Comparison of ENCODE assay signal across 8 mouse cellular contexts in genomic region chr19:7066034-7066827, GRCm38 (mm10). TPM values are rescaled to one million over a fixed set of nuclear protein-coding genes. Genes with fewer than 3 reads are reported as not detected.
DNase-seq lines count a peak whose midpoint lies in the region; ATAC-seq lines count a peak whose summit lies in the region.

No protein-coding gene starts in this region.

- H3K4me1 ChIP-seq in erythroblast, embryonic 14.5 days (ENCODE audit: control insufficient read depth): peaks cover 53% of the 10 kb centered on the region

- peak overlapping the region; percentile 9 for H3K4me3 ChIP-seq in erythroblast, embryonic 14.5 days (replicated peaks)

- no peaks in the 10 kb centered on the region for H3K36me3 ChIP-seq in erythroblast, embryonic 14.5 days (ENCODE audit: control insufficient read depth)

- H3K9me3 ChIP-seq in erythroblast, embryonic 14.5 days (ENCODE audit: control insufficient read depth, low read length): no peaks in the 10 kb centered on the region

- DNase-seq in Muller cell, postnatal 12 days (ENCODE audit: inconsistent ontology term): peak; percentile 67
- DNase-seq in gastrocnemius, postnatal 14 days: peak; percentile 74
- peak; percentile 80 for DNase-seq in kidney, adult 11 months
- peak; percentile 31 for DNase-seq in lung, postnatal 14 days
- peak; percentile 75 to 82 for DNase-seq in thymus, adult 18-20 months
- DNase-seq in layer of hippocampus, adult 9-11 months: no peak

- ATAC-seq in erythroblast, adult 5-6 weeks (replicated peaks; ENCODE audit: low FRiP score, poor library complexity, severe bottlenecking): no peak

- H3K27me3 ChIP-seq in erythroblast, embryonic 14.5 days (ENCODE audit: control insufficient read depth): peaks cover 42% of the 10 kb centered on the region

- intact Hi-C loops in gastrocnemius, postnatal 14 days (cut with DNase I; ENCODE audit: low total_unique reads): loop anchor here (2.0 kb wide), 1 partner anchor 131 kb away; no protein-coding TSS in a partner anchor

RNA-seq across cellular contexts. Expression of gene Macrod1, which starts 9.6 kb away (rescaled TPM):
- polyA plus RNA-seq in erythroblast, embryonic 14.5 days (2012): 1.3 and 2.0 TPM in 2 replicates
- total RNA-seq in erythroblast, adult 5-6 weeks (2015; ENCODE audit: low replicate concordance): 0.77 and 4.2 TPM in 2 replicates
- 0.94 TPM in 1 of 2 replicates, not detected in the other for total RNA-seq in erythroblast, adult 5-6 weeks (2017; ENCODE audit: low replicate concordance)
- 100 to 1,000 TPM; 187 to 192 TPM for total RNA-seq in gastrocnemius, postnatal 14 days (2021)

RNA-seq across cellular contexts. Expression of gene Stip1, which starts 26.5 kb away (rescaled TPM):
- 9.2 and 15.0 TPM in 2 replicates for polyA plus RNA-seq in erythroblast, embryonic 14.5 days (2012)
- 39.1 and 40.2 TPM in 2 replicates for total RNA-seq in erythroblast, adult 5-6 weeks (2015; ENCODE audit: low replicate concordance)
- 33.4 and 44.3 TPM in 2 replicates for total RNA-seq in erythroblast, adult 5-6 weeks (2017; ENCODE audit: low replicate concordance)
- total RNA-seq in gastrocnemius, postnatal 14 days (2021): 10 to 100 TPM; 80.3 to 92.4 TPM

RNA-seq across cellular contexts. Expression of gene Flrt1, which starts 39.3 kb away (rescaled TPM):
- polyA plus RNA-seq in erythroblast, embryonic 14.5 days (2012): 0.01 TPM in 1 of 2 replicates, not detected in the other
- total RNA-seq in erythroblast, adult 5-6 weeks (2015; ENCODE audit: low replicate concordance): not detected in 2 replicates
- total RNA-seq in erythroblast, adult 5-6 weeks (2017; ENCODE audit: low replicate concordance): not detected in 2 replicates
- total RNA-seq in gastrocnemius, postnatal 14 days (2021): under 1 TPM; 0.27 to 0.51 TPM

RNA-seq across cellular contexts. Expression of gene Fermt3, which starts 47.0 kb away (rescaled TPM):
- polyA plus RNA-seq in erythroblast, embryonic 14.5 days (2012): 48.3 and 49.3 TPM in 2 replicates
- total RNA-seq in erythroblast, adult 5-6 weeks (2015; ENCODE audit: low replicate concordance): 20.8 and 28.6 TPM in 2 replicates
- 49.0 and 56.3 TPM in 2 replicates for total RNA-seq in erythroblast, adult 5-6 weeks (2017; ENCODE audit: low replicate concordance)
- total RNA-seq in gastrocnemius, postnatal 14 days (2021): 1 to 10 TPM; 2.0 to 2.2 TPM

Comparison
In these comparisons a context has a peak if more than half of its experiments do, and no peak if none do; other contexts are left out.
1. RNA of gene Macrod1, which starts 9.6 kb away (total RNA-seq): 187 to 192 TPM in gastrocnemius, postnatal 14 days; 0.77 to 4.2 TPM in erythroblast, adult 5-6 weeks; every median in the first group is over 10 times any median in the second.